Mouse (Mus musculus): ENCODE measurements around the gene Ica1.
A peak's percentile ranks its signal among the peaks of the same experiment; 100 is the strongest.

Gene Ica1

DNA sequence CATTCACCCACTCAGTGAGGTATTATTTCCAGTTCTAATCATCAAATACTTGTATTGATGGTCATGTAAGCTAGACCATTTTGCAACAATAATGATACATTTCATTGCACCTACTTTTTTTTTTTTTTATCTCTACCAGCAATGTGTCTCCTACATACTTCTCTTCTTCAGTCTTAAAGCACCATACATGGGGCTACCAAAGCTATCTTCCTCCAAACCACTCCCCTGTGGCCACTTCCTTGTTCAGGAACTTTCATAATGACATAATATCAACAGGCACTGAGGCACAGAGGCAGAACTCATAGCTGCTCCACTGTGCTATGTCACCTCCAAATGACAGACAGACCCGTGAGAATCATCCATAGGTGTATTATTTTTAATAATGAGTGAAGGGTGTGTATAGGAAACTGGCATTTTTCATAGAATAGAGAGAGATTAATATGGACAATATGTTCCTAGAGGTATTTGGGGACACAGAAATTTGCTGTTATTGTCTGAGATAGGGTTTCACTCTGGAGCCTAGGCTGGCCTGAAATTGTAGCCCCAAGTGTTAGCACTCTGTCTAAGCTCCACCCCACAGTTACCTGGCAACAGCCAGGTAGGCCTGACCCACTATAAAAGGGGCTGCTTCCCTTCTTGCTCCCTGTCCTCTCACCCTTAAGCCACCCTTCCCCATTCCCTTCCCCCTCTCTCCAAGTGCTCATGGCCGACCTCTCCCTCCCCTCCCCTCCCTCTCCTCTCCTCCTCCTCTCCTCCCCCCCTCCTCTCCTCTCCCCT lies 86.9 kb downstream of the Ica1 start:
- no peak for DNase-seq (ENCODE audit: low read depth, low spot score)

DNA sequence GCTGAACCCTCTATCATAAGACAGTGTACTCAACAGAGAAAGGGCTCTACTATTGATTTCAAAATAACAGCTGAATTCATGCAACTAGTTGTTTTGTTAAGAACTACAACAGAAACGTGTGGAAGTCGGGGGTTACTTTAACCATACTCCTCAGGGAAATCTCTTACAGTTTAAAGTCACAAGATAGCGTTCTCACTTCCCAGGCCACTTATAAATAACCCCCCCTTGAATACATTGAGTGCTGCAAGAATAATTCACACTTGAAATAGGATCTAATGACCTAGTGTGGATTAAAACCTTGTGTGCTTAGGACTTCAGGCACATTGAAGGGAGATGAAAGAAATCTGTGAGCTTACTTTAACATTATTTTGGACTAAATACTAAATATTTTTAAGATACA lies 87.8 kb downstream of the Ica1 start:
- DNase-seq (ENCODE audit: low read depth, low spot score), result no peak

DNA sequence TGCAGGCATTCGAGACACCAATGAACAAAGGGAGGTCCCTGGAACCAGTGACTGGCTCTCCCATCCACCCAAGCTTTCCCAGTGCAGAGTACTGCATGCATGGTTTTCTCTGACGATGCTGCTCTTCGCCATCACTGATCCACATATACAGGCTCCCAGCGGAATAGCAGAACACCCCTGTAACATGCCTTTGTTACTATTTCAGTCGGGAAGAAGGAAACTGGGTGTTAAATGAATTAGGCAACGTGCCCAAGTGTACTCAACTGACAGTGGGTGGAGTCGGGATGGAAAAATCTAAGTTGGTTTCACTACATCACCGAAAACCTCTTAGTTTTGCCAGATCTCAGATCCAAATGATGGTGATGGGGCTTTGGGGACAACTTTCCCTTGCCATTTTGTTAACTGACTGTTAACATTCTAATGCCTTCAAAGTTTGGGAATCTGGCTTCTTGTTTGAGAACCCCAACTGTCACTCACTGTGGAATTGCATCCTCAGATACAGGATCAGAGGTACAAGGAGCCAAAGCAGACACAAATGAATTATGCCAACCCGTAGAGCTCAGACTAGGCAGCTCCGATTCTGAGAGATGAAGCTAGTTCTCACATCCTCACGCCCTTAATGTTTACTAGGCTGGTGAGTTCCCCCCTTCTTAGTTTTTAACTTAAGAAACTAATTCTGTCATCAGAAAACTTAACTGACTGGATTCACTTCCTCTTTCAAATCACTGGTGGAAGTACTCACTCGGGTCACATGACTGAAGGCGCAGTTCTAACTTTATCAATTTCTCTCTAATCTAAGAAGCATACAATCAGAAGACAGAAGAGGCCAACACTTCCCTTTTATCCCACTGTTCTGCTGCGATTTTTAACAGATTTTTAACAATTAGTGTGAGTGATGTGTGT lies 91.4 kb downstream of the Ica1 start:
- DNase-seq (ENCODE audit: low read depth, low spot score), result no peak

DNA sequence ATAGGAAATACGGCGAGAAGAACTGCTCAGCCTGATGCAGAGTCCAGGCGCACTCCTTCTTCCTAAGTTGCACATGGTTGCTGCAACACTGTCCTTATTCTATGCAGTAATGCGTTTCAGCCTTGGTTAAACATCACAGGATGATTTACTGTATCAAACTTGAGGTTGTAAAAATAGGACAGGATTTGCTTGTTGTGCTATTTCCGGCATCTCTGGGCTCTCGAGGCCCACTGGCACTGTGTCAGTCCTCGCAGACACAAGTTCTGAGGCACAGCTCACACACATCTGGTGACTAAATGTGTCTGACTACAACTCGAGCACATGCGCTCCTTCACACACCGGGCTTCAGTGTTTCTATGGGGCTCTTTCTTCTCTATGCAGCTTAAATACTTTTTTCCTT lies 94.9 kb downstream of the Ica1 start:
- no peak for DNase-seq (ENCODE audit: low read depth, low spot score)

DNA sequence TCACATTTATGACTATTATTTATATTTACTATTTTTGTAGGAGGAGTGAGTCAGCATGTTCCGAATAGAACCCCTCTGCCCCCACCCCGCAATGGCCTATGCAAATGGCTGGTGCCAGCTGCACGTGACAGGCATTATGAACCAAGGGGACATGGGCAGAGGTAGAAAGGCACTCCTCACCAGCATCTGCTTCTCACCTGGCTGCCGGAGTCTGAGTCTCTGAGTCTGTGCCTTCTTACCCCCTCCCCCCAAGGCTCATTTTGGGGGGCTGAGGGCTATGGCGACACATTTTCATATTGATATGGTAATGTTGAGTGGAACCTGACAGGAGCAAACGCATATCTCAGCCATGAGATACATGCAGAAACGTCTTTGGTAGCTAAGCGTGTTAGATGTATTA lies 97.4 kb downstream of the Ica1 start:
- no peak for DNase-seq (ENCODE audit: low read depth, low spot score)

DNA sequence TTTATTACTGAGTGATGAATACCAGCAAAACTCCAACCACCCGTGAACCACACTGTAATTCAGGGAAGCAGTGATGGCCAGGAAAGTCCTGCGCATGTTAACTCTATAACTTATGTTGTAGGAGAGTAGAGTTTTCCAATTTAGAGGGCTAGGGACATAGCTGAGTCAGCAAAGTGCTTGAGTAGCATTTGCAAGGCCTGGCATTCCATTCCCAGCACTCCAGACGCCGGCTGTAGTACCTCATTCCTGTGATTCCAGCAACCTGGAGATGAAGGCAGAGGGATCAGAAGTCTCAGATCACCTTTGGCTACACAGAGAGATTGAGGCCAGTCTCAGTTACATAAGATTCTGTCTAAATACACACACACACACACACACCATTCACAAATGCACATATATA lies 105.3 kb downstream of the Ica1 start:
- no peak for DNase-seq (ENCODE audit: low read depth, low spot score)

DNA sequence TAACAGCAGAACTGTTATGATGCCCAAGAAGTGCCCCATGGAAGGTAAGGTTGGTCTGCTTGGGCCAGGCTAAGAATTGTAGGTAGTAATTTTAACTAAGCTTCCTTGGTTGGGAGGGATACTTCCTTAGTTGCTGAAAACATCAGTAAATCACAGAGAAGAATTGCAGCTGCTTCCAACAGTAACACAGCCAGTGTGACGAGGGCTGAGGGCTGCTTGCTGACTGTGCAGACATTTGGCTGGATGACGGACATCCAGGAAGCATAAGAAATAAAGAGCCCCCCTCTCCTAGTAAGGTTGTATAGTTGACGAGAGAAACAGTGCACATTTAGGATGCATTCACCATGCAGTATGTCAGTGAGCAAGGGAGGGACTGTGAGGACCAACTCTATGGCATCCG lies 108.9 kb downstream of the Ica1 start:
- no peak for DNase-seq (ENCODE audit: low read depth, low spot score)

DNA sequence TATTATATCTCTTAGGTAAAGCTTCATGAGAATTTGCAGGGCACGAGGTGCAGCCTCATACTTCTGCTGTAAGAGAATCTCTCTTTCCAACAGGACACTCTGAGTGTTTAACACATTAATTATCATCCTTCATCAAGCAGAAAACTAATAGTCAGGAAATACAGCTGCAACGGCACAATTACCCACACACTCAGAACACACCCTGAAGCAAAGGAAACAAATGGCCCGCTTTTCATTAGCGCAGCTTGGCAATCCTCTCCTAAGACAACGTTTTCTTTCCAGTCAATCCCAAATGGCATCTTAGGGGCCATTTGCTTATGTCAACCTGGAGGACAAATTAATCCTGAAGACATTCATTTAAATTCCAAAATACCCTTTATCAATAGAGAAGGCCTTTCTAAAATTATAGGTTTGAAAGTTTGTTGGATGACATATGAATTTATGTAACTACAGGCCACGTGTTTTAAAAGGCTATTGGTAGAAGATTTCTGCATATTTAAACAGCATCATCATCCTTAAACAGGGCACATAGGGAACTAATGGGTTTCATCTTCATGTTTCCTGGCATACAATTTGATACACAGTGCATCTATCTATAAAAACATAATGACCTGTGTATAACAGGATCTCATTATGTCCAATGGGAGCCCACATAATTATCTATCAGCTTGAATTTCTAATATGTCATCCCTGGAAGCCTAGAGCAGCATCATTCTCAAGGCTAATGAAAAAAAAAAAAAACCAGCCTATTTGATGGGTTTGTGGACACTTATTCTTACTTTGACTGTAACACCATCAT lies 110.1 kb downstream of the Ica1 start:
- no peak for DNase-seq (ENCODE audit: low read depth, low spot score)

DNA sequence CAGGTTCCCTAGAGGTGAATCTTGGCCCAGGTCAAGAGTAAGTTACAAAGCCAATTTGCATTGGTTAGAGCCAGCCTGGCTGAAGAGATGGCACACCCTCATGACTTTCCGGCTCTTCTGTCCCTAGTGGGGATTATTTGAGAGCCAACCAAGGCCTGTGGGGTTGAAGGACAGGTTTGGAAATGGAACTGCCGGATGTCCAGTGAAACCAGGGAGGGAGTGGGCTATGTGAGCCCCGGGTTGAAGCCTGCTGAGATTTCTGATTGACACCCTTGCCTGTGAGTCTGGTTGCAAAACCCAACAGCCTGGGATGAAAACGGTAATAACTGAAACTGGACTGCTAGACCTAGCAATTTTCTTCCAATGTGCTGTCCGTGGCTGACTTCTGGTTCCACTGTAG lies 112.5 kb downstream of the Ica1 start:
- DNase-seq (ENCODE audit: low read depth, low spot score), result no peak

DNA sequence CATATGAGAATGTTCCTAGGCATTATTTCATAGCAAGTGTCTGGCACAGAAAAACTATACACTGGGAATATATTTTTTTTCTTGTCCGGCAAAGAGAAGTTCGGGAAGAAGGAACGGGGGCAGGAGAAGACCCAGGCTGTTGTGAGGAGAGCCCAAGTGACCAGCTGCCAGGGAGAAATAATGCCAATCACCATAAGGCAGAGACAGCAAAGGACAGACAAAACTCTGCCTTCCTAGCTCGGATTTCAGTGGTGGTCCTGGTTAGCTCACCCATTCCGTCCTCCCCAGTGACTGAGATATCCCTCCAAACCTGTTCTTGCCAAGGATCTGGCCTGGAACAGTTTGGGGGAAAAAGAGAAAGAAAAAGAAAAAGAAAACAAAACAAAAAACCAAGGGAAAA lies 113.3 kb downstream of the Ica1 start:
- DNase-seq (ENCODE audit: low read depth, low spot score), result no peak

DNA sequence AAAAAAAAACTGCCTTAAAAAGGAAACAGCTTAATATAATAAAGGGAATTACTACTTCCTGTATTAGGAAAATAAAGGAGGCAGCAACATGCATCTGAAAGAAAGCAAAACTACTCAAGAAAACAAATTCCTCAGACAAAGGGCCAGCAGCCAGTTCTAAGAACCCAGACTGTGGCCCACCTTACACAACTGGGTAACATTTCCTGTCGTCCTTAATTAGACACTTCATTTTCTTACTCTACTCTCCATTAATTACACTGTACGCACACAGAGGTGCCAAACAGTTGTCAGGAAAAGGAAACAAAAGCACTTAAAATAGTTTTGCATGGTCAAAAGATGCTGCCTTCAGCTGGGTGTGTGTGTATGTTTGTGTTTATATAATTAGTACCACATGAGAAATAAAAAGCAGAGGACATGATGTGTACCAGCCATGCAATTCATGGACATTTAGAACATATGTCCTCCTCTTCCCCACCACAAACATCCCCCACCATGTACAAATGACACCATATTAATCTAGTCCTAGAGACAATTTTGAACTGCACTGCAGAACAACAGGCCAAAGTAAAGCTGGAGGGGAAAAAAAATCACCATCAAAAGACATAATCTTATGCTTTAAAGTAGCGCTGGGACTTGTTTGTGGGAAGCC lies 115.1 kb downstream of the Ica1 start:
- DNase-seq (ENCODE audit: low read depth, low spot score), result no peak

DNA sequence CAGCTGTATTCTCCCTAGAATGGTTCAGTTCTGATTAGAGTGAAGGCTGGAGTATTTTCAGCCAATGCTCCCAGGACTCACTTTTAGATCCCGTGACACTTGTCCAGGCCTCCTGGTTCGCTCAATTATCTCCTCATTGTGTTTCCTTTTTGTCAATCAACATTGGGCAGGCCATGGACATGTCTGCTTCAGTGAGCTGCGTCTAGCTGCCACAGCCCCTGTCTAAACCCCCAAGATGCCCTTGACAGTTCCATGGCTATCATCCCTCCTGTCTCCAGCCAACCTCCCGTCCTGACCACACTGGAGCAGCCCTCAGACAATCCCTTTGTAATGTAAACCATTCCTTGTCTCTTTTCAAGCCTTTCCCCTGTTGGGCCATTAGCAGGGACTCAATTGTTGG lies 116.9 kb downstream of the Ica1 start:
- DNase-seq (ENCODE audit: low read depth, low spot score), result no peak

DNA sequence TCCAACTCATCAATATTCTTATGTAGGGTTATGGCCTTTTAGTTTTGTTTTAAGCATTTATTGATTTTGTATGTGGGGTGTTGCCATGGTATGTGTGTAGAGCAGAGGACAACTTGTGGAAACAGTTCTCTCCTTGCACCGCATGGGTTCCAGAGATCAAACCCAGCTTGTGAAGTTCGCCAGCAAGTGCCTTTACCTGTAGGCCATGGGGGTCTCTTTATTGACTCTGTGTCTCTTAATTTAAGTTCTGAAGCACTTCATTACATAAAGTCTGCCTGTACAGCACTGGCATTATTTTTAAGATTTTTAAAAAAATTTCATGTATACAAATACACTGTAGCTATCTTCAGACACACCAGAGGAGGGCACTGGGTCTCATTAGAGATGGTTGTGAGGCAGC lies 118.2 kb downstream of the Ica1 start:
- DNase-seq (ENCODE audit: low read depth, low spot score), result no peak

DNA sequence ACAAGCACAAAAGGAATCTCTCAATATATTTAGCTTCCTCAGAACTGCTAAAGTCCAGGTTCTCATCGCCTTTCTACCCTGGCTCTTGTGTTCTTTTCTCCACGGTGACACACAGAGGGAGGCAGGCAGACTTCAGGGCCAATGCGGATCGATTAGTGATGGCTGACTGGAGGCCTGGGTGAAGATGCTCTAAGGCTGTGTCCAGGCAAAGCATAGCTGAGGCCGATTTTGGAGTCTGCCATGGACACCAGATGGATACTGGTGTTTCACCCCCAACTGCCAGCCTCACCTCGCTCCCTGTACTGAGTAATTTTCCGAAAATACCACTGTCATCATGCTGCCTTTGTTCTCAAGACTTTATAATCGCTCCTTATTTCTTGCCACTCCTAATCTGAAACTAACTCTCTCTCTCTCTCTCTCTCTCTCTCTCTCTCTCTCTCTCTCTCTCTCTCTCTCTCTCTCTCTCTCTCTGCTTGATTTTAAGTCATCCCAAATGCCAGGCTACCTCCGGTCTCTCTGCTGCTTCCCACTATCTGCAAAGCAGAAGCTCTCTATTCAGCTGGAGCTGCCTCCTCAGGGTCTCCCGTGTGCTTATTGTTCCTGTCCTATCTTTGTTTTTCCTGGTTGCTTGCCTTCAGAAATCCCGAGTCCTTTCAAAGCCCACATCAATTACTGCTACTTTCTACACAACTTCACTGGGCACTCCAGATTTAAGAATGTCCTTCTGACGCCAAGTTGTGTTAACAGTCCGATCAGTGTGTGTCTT lies 118.9 kb downstream of the Ica1 start:
- peak; percentile 39 for DNase-seq (ENCODE audit: low read depth, low spot score)

DNA sequence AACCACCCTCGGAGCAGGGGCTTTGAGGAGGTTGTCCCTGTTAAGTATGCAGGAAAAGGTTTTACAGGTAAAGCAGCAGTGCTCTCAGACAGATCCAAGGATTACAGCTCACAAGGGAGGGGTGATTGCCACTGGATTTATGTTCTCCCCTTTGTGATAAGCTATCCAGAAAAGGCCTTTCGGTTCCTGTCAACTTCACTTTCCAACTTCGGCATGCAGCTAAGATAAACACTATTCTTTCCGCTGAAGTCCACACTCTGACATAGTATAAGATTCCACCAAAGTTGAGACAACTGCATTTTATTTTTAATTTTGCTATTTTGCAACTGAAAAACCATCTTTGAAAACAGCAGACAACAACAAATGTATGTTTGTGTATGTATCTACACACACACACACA lies 119.9 kb downstream of the Ica1 start:
- no peak for DNase-seq (ENCODE audit: low read depth, low spot score)

DNA sequence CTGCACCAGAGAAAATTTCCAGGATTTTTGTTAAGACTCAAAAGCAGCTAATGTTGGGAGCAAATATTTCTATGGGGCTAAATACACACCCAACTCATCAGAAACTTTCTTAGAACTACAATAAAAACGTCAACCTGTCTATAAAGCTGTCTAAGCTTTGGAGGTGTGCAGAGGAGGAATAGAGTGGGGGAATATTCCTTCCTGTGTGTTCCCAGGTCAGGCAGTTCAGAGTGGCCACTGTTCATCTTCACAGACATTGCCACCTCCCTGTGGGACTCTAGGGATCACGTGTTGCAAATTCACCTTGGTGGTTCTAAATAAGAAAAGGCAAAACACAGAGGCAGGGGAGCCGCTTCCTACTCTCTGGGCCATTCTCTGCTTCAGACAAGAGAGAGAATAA lies 120.8 kb downstream of the Ica1 start:
- DNase-seq (ENCODE audit: low read depth, low spot score), result no peak

DNA sequence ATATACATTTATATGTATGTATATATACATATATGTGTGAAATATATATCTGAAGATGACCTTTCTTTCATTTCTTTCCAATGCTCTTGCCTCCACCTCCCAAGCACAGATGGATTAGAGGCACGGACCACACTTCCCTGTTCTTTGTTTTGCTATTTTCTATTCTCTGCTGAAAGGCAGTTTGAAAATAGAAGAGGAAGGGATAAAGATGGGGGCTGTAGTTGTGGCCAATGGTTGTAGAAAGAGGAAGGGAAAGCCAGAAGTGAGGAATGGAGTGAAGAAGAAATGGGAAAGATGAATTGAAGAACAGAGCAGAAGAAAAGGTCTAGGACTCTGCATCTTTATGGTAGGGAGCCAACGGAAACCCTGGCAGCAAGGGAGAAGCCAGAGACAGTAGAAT lies 122.8 kb downstream of the Ica1 start:
- no peak for DNase-seq (ENCODE audit: low read depth, low spot score)

DNA sequence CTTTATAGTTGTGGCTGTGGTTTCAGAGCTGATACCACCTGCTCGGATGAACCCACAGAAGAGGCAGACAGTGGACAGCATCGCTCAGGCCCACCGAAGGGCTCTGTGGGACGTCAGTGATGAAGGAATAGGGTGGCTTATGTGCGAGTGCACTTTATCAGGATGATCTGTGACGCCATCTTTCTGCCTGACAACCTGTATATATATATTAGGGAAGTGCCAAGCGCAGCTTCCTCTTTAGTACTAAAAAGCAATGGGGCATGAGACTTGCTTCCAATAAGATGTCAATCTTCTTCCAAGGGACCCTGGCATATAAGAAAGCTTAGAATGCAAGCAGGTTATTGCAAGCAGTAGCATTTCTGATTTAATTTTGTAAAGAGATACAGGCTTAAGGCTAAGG lies 127.9 kb downstream of the Ica1 start:
- no peak for DNase-seq (ENCODE audit: low read depth, low spot score)

DNA sequence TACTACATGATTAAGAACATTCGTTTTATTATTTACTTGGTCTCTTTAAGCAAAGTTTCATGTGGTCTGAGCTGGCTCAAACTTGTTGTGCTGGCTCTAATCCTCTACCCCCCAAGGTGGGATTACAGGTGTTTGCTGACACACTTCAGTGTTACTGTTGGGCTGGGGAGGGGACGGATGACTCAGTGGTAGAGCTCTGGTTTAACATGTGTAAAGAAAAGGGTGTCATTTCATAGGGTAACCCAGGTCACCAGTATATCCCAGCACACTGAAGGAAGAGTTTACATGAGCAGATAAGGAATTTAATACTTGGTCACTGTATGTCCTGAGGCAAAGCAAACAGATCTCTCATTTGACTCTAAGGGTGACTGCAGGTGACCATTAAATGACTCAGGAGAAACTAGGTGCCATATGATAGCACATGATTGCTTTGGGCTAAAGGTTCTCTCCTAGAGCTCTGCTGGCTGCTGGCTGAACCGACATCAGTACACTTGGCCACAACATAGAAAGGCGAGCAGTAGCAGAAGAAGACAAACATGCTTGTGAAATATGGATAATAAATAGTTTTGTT lies 128.9 kb downstream of the Ica1 start:
- DNase-seq (ENCODE audit: low read depth, low spot score), result no peak

DNA sequence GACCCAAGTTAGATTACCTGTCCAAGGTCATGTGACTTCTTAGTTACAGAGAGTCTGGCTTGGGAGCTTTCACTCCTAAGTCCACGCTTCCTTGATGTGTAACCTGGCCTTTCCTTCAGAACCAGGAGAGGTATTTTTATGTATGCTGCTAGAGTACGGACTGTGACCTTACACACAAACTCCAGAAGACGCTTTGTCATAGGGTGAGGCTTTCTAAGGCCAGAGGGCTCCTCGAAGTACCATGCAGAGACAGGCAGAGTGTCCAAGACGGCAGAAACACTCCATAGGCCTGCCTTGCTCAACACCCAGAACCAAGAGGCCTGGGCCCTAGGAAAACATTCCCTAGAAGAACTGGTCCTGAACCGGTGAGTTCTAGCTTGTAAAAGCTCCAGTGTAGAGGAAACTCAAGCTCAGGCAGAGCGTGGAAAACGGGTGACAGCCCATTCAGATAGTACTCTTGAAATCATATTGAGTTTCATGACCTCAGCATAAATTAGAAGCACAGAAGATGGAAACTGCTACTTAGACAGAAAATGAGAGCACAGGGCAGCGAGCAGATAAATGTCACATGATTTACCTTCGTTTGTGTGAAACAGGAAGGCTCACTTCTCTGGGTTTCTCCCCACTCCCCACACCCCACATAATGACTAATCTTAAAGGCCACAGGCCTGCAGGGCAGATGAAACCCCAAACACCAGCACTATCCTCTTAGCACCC lies 129.9 kb downstream of the Ica1 start:
- DNase-seq (ENCODE audit: low read depth, low spot score), result no peak

Measured in mesoderm, embryonic 11.5 days (tissue).